10 mouse cellular contexts compared by ENCODE assay signal in the genomic region with DNA sequence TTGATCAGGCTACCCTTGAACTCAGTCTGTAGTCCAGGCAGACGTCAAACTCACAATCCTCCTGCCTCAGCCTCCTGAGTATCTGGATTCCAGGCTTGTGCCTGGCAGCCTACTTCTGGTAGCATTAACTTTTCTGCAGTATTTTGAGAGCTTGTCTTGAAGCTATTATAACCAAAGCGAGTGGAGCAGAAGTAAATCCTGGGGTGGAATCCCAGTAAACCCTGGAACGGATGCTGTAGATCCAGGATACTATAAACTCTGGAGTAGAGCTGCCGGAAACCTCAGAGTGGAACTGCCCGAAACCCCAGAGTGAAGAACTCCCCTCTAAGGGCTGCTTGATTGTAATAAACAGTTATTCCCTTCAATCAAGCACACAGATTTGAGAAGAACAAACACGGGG. TPM values are rescaled to one million over a fixed set of nuclear protein-coding genes. Genes with fewer than 3 reads are reported as not detected.
DNase-seq lines count a peak whose midpoint lies in the region; ATAC-seq and TF ChIP-seq lines count a peak whose summit lies in the region.
"Had no signal": no experiment of that assay in that cellular context is flagged by ENCODE, and none has a peak within 500 bp of the region (broad histone marks: within the 10 kb centered on the region; RNA-seq: fewer than 3 reads in every experiment).

No protein-coding gene starts in this region.

- no peaks in the 10 kb centered on the region for H3K36me3 ChIP-seq in forebrain, embryonic 15.5 days

- no peak overlapping the region for H3K27ac ChIP-seq in forebrain, embryonic 15.5 days (replicated peaks)

- no peak for TF ChIP-seq POLR2A in brain, embryonic 14.5 days (IDR thresholded peaks at IDR 0.05; ENCODE audit: borderline replicate concordance, extremely low read depth, insufficient read depth, insufficient read length, poor library complexity, severe bottlenecking)

- H3K4me1 ChIP-seq in forebrain, embryonic 15.5 days = peaks cover 3% of the 10 kb centered on the region; the same call in 1 of the 2 replicates

- no peak overlapping the region for H3K9ac ChIP-seq in forebrain, embryonic 15.5 days (replicated peaks)

- TF ChIP-seq CTCF in brain, embryonic 14.5 days (IDR thresholded peaks at IDR 0.05; ENCODE audit: borderline replicate concordance, extremely low read depth, insufficient read depth, insufficient read length) = no peak

- H3K4me2 ChIP-seq in forebrain, embryonic 15.5 days (replicated peaks) = no peak overlapping the region

- intact Hi-C loops in left cerebral cortex, postnatal 4 days (cut with DNase I) = loop anchor here (5.0 kb wide), 1 partner anchor 50 kb away; no protein-coding TSS in a partner anchor

- H3K27me3 ChIP-seq in forebrain, embryonic 15.5 days = no peaks in the 10 kb centered on the region

- 51% methylated on average over 6 of the region's 6 CpGs for WGBS in forebrain, embryonic 15.5 days

- DNase-seq in adrenal gland, adult 2 months = peak; percentile 33
- DNase-seq in adrenal gland, postnatal 4 days (ENCODE audit: low spot score in 2 of 2) = no peak
- peak; percentile 56 to 64 for DNase-seq in layer of hippocampus, postnatal 10 days (ENCODE audit: low spot score in 2 of 2)
- no peak for DNase-seq in layer of hippocampus, postnatal 36 days
- DNase-seq in brain, embryonic 14.5 days (ENCODE audit: low read depth) = peak; percentile 66
- peak; percentile 36 for DNase-seq in left cerebral cortex, postnatal 4 days
- DNase-seq in right cerebral cortex, postnatal 25 days = no peak
- DNase-seq: heart, adult 11 months had no signal

- H3K9me3 ChIP-seq in forebrain, embryonic 15.5 days = no peaks in the 10 kb centered on the region

- no peak for ATAC-seq in forebrain, embryonic 15.5 days (replicated peaks)

- H3K4me3 ChIP-seq in forebrain, embryonic 15.5 days = no peak overlapping the region
- H3K4me3 ChIP-seq: myocyte had no signal

RNA-seq across cellular contexts. Expression of a gene that starts 9.7 kb away (rescaled TPM):
- 10 to 100 TPM; 11.2 to 15.5 TPM for total RNA-seq in adrenal gland, adult 2 months (2021)
- 26.4 and 31.5 TPM in 2 replicates for polyA plus RNA-seq in adrenal gland, adult 2 months (2012; rRNA removed)
- 10 to 100 TPM; 15.7 to 22.9 TPM for total RNA-seq in adrenal gland, postnatal 4 days (2021)
- total RNA-seq in layer of hippocampus, postnatal 10 days (2021) = 1 to 10 TPM; 2.1 to 2.3 TPM
- 1 to 10 TPM; 2.5 to 3.6 TPM for total RNA-seq in layer of hippocampus, postnatal 36 days (2021)
- 1.9 and 3.2 TPM in 2 replicates for polyA plus RNA-seq in brain, embryonic 14.5 days (2012; rRNA removed)
- total RNA-seq in left cerebral cortex, postnatal 4 days (2021) = under 1 TPM; 0.76 to 0.87 TPM
- polyA plus RNA-seq in forebrain, embryonic 15.5 days (2015; fragmentation: Nextera tagmentation; extraction: Ambion mirVana) = 1.4 and 2.2 TPM in 2 replicates

RNA-seq across cellular contexts. Expression of a gene that starts 18.8 kb away (rescaled TPM):
- 1 to 10 TPM; 2.1 to 4.8 TPM for total RNA-seq in adrenal gland, adult 2 months (2021)
- polyA plus RNA-seq in adrenal gland, adult 2 months (2012; rRNA removed) = 10.3 and 10.9 TPM in 2 replicates
- total RNA-seq in adrenal gland, postnatal 4 days (2021) = 1 to 10 TPM; 2.2 to 3.2 TPM
- total RNA-seq in layer of hippocampus, postnatal 10 days (2021) = 10 to 100 TPM; 29.3 to 33.8 TPM
- total RNA-seq in layer of hippocampus, postnatal 36 days (2021) = 10 to 100 TPM; 31.2 to 31.3 TPM
- polyA plus RNA-seq in brain, embryonic 14.5 days (2012; rRNA removed) = 2.9 and 4.3 TPM in 2 replicates
- total RNA-seq in left cerebral cortex, postnatal 4 days (2021) = 10 to 100 TPM; 27.7 to 30.6 TPM
- polyA plus RNA-seq in forebrain, embryonic 15.5 days (2015; fragmentation: Nextera tagmentation; extraction: Ambion mirVana) = 4.7 and 7.2 TPM in 2 replicates
- polyA plus RNA-seq: myocyte had no signal

RNA-seq across cellular contexts. Expression of a gene that starts 51.4 kb away (rescaled TPM):
- 100 to 1,000 TPM; 145 to 180 TPM for total RNA-seq in adrenal gland, adult 2 months (2021)
- polyA plus RNA-seq in adrenal gland, adult 2 months (2012; rRNA removed) = 371 and 378 TPM in 2 replicates
- 100 to 1,000 TPM; 153 to 158 TPM for total RNA-seq in adrenal gland, postnatal 4 days (2021)
- 100 to 1,000 TPM; 128 to 131 TPM for total RNA-seq in layer of hippocampus, postnatal 10 days (2021)
- total RNA-seq in layer of hippocampus, postnatal 36 days (2021) = 100 to 1,000 TPM; 228 to 239 TPM
- 87.9 and 92.7 TPM in 2 replicates for polyA plus RNA-seq in brain, embryonic 14.5 days (2012; rRNA removed)
- total RNA-seq in left cerebral cortex, postnatal 4 days (2021) = 100 to 1,000 TPM; 120 to 126 TPM
- polyA plus RNA-seq in forebrain, embryonic 15.5 days (2015; fragmentation: Nextera tagmentation; extraction: Ambion mirVana) = 89.6 and 98.5 TPM in 2 replicates

RNA-seq across cellular contexts. Expression of a gene that starts 56.9 kb away (rescaled TPM):
- 10 to 100 TPM; 45.1 to 61.0 TPM for total RNA-seq in adrenal gland, adult 2 months (2021)
- 20.4 and 26.9 TPM in 2 replicates for polyA plus RNA-seq in adrenal gland, adult 2 months (2012; rRNA removed)
- 10 to 100 TPM; 46.4 to 51.4 TPM for total RNA-seq in adrenal gland, postnatal 4 days (2021)
- 10 to 100 TPM; 39.1 to 43.4 TPM for total RNA-seq in layer of hippocampus, postnatal 10 days (2021)
- 10 to 100 TPM; 53.4 to 62.5 TPM for total RNA-seq in layer of hippocampus, postnatal 36 days (2021)
- polyA plus RNA-seq in brain, embryonic 14.5 days (2012; rRNA removed) = 14.5 and 19.6 TPM in 2 replicates
- 10 to 100 TPM; 35.4 to 35.8 TPM for total RNA-seq in left cerebral cortex, postnatal 4 days (2021)
- polyA plus RNA-seq in forebrain, embryonic 15.5 days (2015; fragmentation: Nextera tagmentation; extraction: Ambion mirVana) = 18.5 and 19.0 TPM in 2 replicates

Comparison
In these comparisons a context has a peak if more than half of its experiments do, and no peak if none do; other contexts are left out.
1. DNase-seq: peak in adrenal gland, adult 2 months (single experiment), layer of hippocampus, postnatal 10 days (2 of 2), brain, embryonic 14.5 days (single experiment) and left cerebral cortex, postnatal 4 days (single experiment); none in adrenal gland, postnatal 4 days (0 of 2), layer of hippocampus, postnatal 36 days (0 of 2) and right cerebral cortex, postnatal 25 days (single experiment).
2. RNA of a gene that starts 18.8 kb away (total RNA-seq): 29.3 to 33.8 TPM in layer of hippocampus, postnatal 10 days, 31.2 to 31.3 TPM in layer of hippocampus, postnatal 36 days and 27.7 to 30.6 TPM in left cerebral cortex, postnatal 4 days; 2.1 to 4.8 TPM in adrenal gland, adult 2 months and 2.2 to 3.2 TPM in adrenal gland, postnatal 4 days; every median in the first group is over 4 times any median in the second.